Mouse (Mus musculus) lung, postnatal 0 days (tissue): ENCODE results near the gene Vmn1r159.
"Not testable (repeated sequence)": the region's sequence is repeated elsewhere in the genome, so short reads cannot be mapped to it uniquely, and the experiment has no call there.

Experiments
- CTCF ChIP-seq: IDR thresholded peaks from 2 replicates; pipeline ENCODE4 v1.5.1; 2016; ENCODE audit warnings: antibody characterized with exemption, mild to moderate bottlenecking
- EP300 ChIP-seq: IDR thresholded peaks from 2 replicates; pipeline ENCODE4 v1.6.1; 2016; ENCODE audit warnings: antibody characterized with exemption, mild to moderate bottlenecking, control low read depth

GRCm38 (mm10) chr7:22843505-22843904 lies at the start of gene Vmn1r159:
- TF ChIP-seq EP300, CTCF: not testable (repeated sequence)
